Mouse (Mus musculus) stomach, postnatal 0 days (tissue): ENCODE results near the gene Mrap.

Experiments
- CTCF ChIP-seq: IDR thresholded peaks from 2 replicates; pipeline ENCODE4 v1.5.1; 2016; ENCODE audit warnings: antibody characterized with exemption, low read depth, mild to moderate bottlenecking, moderate library complexity
- EP300 ChIP-seq: optimal IDR thresholded peaks from 2 replicates; pipeline ENCODE3; 2016; ENCODE audit warnings: antibody characterized with exemption

DNA sequence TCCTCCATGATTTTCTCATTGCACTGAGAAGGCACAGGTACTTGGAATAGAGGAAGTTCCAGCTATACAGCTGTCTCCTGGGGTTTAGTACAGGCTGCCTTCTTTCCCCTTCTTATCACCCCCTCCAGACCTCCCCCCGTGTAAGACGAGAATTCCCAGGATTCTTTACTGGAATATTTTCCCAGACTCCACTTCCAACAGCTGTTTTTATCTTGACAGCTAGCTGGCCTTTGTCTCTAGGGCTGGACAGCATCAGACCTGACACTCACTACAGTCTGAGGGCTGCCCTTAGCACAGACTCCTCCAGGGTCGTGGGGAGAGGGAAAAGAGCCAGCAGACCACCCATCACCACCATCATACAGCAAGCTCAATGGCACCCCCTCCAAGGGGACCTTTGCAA, 31.7 kb upstream of the Mrap start:
- TF ChIP-seq EP300, result no peak
- no peak for TF ChIP-seq CTCF
